Mouse (Mus musculus) kidney, adult 8-10 months (tissue): ENCODE data around the gene Sphk2.
A peak's percentile ranks its signal among the peaks of the same experiment; 100 is the strongest.

Experiments
- DNase-seq, 2 experiments: peaks; one replicate each; pipeline ENCODE4 v3.0.0; 2022

The Sphk2 gene

GRCm38 (mm10) chr7:45723301-45723700, 5.5 kb upstream of the Sphk2 start:
- no peak for DNase-seq

GRCm38 (mm10) chr7:45722348-45722713, 4.5 kb upstream of the Sphk2 start:
- DNase-seq = no peak

GRCm38 (mm10) chr7:45721642-45722347, 4.0 kb upstream of the Sphk2 start:
- DNase-seq = no peak

GRCm38 (mm10) chr7:45721234-45721571, 3.4 kb upstream of the Sphk2 start:
- no peak for DNase-seq

GRCm38 (mm10) chr7:45720413-45721233, 2.8 kb upstream of the Sphk2 start, which contains the start of gene Fam83e:
Fam83e (plus strand) TSS chr7:45721212.
- no peak for DNase-seq

GRCm38 (mm10) chr7:45719738-45720412, 2.1 kb upstream of the Sphk2 start:
- DNase-seq = no peak

- no peak for DNase-seq
Observed at GRCm38 (mm10) chr7:45719180-45719579, 1.4 kb upstream of the Sphk2 start.

- DNase-seq = no peak
Observed at GRCm38 (mm10) chr7:45718331-45718730, 529 bp upstream of the Sphk2 start.

GRCm38 (mm10) chr7:45716952-45717917, 567 bp downstream of the Sphk2 start:
- no peak for DNase-seq

GRCm38 (mm10) chr7:45716460-45716857, 1.3 kb downstream of the Sphk2 start:
- DNase-seq = no peak

GRCm38 (mm10) chr7:45715741-45716459, 1.9 kb downstream of the Sphk2 start:
- DNase-seq = peak in 1 of 2 experiments; percentile 38

GRCm38 (mm10) chr7:45715090-45715708, 2.6 kb downstream of the Sphk2 start, which contains the start of gene Rpl18:
Rpl18 (plus strand) TSS chr7:45715457.
- DNase-seq = peak; percentile 98 to 99

GRCm38 (mm10) chr7:45714630-45715089, 3.1 kb downstream of the Sphk2 start:
- peak in 1 of 2 experiments; percentile 81 for DNase-seq

- peak in 1 of 2 experiments; percentile 53 for DNase-seq
Observed at GRCm38 (mm10) chr7:45713881-45714520, 3.8 kb downstream of the Sphk2 start.

GRCm38 (mm10) chr7:45713396-45713795, 4.4 kb downstream of the Sphk2 start:
- peak; percentile 46 to 58 for DNase-seq

GRCm38 (mm10) chr7:45712022-45712757, 5.6 kb downstream of the Sphk2 start:
- peak; percentile 94 to 96 for DNase-seq

- peak; percentile 36 to 37 for DNase-seq
Observed at GRCm38 (mm10) chr7:45711316-45712021, 6.3 kb downstream of the Sphk2 start.

- peak in 1 of 2 experiments; percentile 62 for DNase-seq
Observed at GRCm38 (mm10) chr7:45710477-45711191, 7.2 kb downstream of the Sphk2 start.
